Mouse (Mus musculus) embryo, embryonic 10.5 days (tissue): ENCODE measurements around the gene Ano1.

Experiments
- DNase-seq: peaks from one replicate; pipeline ENCODE4 v3.0.0-alpha.2; 2015; ENCODE audit warnings: low spot score

Ano1 gene

DNA sequence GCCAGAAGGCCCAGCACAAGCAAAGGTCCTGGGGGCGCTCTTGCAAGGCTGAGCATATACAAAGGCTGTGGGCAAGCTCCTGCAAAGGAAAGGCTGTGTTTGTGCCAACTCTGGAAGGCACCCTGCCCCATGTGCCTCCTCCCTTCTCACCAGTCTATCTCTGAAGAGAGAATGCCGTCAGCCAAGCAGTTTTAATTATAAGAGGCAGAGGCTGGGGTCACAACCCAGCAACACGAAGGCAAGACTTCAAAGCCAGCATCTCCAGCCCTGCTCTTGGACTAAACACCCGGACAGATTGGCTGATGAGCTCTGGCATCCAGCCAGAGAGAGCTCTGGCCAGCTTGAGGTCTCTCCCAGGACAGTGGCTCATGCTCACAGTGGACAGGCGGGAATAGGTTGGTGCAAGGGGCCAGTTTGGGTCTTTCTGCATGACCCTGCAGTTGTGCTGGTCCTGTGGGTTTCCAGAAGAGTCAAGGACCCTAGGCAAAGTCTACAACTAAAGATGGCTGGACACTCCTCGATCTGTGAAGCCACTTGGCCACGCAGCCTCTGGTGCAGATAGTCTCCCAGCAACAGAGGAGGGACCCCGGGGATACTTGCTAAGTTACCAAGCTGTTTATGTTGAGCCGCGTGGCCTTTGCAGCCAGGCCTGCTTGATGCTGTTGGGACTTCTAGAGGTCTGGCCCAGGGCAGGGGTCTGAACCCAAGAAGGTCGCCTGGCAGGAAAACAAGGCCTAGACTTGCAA is 12.9 kb upstream of the Ano1 start:
- no peak for DNase-seq

DNA sequence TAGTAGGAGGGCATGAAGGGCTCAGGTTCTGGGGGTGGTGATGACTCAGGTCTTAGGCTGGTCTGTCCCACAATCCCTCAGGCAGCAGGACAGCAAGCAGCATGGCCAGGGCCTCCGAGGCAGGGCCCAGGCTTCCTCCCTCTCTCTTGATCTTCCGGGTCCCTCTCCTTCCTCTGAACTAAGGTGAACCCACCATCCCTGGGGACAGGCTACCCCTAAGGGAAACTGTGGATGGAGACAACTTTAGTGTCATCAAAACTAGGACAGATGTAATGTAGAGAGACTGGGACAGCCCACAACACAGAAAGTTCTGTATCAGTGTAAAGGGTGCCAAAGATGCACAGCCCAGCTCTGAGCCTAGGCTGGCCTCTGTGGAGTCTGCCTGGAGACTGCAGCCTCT is 12.2 kb upstream of the Ano1 start:
- DNase-seq = no peak

DNA sequence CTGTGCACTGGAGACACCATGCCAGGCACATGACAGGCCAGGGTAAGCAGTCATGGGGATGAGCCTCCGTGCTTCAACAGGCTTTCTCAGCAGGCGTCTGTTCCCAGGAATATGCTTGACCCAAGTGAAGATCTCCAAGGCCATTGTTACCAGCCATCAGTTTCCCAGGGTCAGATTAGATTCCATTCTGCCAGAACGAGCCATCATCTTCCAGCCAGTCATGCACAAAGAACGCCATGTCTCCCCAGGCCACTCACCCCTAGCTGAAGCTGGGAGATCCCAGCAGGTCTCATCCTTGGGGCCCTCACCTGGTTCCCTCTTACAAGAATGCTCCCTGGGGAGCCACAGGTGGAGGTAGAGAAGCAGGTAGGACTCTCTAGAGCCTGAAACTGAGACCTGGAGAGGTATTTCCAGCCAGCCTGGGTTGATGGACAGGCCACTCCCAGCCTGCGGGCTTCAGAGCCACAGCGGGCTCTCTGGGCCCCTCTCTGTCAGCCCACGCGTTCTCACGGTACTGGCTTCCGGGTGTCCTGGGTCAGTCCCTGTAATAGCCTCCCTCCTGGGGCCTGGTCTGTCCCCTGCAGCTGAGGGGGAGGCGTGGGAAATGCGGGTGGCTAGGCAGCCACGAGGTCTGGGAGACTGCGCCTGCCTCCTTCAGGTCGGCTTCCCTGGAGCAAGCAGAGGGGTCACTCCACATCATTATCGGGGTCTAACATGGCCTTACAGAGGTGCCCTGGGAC is 10.9 kb upstream of the Ano1 start:
- DNase-seq = no peak

DNA sequence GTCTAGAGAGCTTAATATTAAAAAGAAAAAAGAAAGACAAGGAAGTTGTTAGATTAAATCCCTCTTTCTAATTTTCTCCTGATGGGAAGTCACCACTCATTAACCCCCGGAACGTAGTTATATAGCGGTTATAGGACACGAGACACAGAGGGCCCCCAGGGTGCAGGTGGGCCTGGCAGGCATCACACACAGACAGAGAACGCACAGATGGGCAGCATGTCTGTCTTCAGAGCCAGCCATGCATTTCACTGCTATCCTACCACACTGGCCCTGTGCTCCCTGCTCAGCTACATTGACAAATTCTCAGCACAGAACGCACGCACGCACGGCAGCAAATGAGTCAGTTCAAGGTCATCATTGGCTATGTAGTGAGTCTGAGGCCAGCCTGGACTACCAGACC is 8.5 kb upstream of the Ano1 start:
- no peak for DNase-seq

DNA sequence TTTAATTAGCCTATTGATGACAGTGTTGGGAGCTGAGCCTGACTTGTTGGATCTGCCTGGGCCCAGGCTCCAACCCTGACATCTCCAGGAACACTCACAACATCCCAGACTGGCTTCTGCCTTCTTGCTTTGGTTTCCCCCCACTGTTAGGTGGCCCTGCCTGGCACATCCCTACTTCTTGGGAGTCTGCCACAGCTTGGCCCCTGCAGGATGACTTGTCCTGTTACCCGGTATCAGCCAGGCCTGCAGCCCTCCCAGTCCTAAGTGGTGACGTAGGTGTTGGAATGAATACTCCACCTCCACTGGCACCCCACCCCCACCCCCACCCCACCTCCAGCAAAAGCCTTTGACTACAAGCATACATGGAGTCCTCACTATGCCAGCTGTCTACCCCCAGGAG is 7.7 kb upstream of the Ano1 start:
- DNase-seq = no peak

DNA sequence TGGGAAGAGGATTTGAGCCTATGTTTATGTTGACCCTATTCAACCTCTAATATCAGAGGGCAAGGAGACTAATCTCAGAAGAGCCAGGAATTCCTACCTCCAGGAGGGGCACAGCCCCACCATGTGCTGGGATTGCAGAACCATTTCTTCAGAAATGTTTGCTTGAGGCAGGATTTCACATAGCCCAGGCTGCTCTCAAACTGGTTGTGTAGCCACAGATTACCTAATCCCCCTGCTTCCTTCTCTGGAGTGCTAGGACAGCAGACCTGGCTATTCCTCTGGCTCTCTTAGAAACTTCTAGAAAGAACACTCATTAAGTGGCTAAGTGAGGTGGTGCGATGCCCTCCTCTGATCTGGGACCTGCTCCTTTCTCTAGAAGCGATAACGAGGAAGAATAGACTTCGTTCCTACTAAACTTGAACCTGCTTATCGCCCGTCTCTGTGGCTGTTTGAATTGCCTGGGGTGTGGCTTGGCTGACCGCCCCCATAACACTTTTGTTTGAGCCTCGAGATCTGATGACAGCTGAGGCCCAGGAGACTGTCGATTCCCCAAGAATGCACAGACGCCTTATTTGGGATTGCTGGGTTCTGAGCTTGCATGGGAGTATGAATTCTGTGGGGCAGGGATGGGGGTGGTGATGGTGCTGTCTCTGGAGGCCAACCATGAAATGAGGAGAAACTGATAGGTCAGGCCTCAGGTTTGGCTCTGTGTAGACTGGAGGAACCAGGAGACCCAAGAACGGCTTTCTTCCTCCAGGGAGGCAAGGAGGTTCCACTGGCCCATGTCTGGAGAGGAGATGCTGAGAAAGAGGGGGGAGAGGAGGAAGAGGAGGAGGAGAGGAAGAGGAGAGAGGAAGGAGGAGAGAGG is 4.0 kb upstream of the Ano1 start:
- DNase-seq = no peak

DNA sequence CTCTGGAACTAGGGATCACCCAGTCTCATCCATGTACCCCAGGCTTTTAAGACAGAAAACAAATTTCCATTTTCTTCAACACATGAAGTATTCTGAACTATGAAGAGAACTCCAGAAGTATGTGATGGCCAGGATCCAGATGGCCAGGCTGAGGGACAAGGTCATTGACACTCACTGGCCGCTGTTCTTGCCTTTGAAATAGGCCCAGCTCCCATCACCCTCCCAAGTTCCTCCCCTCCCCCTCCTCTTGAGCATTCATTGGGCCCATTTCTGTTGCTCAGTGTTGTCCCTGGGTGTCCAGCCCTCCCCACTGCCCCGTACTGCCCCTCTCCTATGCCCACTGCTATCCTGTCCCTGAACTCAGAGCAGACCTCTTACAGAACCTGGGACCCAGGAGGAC is 2.9 kb upstream of the Ano1 start:
- no peak for DNase-seq

DNA sequence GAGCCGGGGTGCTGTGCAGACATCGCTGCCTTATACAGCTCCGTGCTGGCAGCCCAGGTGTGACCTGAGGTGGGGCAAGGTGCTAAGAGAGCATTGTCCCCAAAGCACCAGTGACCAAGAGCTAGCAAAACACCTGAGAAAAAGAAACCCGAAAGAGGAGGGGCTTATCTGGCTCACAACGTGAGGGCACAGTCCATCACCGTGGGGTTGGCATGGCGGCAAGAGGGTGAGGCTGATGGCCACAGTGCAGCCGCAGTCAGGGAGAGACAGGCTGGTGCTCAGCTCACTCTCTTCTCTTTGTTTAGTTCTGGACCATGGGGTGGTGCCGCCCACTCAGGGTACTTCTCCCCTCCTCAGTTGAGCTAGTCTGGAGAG is 1.9 kb upstream of the Ano1 start:
- no peak for DNase-seq

DNA sequence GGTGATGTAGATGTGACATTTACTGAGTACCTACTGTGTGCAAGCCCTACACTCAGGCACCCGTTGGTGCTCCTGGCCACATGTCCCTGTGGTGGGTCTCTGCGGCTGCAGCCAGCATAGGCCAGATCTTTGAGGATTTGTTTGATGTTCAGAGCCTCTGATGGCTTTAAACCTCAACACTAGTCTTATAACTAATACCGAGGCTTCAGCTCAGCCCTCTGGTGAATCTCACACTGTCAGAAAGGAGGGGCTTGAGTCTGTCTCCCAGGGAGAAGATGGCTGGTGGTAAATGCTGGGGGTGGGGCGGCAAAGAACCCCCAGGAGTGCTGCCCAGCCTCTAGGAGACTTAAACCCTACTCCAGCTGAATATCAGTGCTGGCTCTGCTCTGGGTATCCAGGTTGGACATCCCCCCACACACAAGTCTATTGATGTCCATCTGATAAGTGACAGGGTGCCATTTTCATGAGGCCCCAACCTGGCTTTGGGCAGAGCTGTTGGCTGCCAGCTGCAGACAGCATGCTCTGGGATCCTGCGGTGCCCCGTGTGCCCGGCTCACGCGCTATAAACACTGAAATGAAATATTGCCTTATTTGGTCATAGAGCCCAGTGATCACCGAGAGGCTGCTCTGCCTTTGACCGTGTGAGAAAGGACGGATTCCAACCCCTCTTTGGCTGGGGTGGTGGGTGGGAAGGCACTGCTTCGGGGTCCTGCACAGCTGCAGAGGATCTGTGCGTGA is 1.3 kb upstream of the Ano1 start:
- DNase-seq = no peak

DNA sequence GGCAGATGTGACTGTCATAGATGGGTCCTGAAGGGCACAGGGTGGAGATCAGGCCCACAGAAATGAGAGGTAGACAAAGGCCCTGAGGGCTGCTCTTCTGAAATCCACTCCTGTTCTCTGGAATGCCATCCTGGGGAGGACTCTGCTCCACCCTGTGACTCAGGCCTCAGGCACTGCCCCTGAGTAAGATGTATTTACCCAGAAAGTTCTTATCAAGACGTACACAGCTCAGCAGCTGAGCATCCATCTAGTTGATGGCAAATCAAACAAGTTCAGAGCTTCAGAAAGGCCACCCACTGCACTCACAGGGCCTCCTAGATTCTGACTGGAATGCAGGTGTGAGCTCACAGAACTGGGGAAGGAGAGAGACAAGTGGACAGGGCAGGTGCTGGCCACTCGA is 4.0 kb downstream of the Ano1 start:
- no peak for DNase-seq

DNA sequence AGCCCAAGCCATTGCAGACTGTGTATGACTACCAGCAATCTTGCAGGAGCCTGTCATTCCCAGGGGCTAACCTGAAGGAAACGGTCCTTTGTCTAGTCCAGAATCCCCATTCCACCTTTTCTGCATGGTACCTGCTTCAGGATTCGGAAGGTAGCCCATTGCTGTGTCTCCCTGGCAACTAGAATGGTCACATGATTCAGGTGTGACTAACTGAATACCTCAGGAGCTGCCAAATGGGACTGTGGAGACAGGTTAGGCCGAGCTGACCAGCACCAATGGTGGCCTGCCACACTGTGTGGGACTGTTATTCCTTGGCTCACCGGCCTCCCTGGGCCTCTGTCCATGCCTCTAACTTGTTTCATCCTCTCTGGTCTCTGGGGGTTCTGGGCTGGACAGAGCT is 5.3 kb downstream of the Ano1 start:
- DNase-seq = no peak

DNA sequence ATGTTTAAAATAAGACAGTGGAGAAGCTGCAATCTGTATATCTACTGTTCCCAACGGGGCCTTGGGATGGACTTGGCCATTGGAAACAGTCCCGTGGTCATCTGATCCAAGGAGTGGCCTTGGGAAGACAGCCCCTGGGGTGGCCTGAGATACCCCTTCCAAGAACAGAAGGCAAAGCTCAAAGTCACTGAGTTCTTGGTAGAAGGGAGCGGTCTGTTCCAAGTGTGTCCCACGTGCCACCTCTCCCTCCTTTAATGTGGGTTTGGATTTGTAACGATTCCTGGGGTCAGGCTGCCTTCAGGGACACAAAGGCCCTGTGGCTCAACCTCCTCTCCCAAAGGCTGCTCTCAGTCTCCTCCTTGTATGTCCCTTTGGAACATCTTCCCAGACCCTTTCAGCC is 7.9 kb downstream of the Ano1 start:
- no peak for DNase-seq

DNA sequence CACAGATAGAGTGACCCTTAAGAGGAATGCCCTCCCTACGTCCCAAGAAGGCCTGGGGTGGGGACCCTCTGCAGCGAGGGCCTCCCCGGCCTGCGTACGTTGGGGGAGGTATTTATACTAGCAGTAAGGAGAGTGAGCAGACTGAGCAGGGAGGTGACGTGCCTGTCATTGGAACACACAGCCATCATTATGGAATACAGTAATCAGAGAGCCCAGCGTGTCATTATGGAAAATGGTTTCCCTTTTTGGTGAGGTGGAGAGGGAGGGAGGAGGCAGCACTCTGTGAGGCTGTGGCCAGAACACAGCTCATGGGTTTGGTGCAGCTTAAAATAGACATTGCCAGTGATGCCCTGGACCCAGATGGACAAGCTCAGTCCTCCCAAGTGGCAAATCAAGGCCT is 11.1 kb downstream of the Ano1 start:
- no peak for DNase-seq

DNA sequence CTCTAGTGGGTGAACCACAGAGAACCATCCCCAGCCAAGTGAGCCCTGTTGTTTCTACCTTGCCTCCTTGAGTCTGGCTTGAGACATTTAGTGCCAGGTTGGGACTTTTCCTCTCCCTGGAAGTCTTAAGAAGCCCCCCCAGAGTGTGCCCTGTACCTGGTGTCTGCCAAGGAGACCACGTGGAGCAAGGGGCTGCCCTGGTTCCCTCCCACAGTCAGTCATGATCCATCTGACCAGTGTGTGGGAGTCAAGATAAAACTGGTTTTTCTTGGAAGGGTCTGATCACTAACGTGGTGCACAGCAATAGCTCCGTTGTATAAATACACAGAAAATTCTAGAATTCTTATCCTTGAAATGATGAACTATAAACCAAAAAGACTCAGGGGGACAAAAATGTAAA is 12.0 kb downstream of the Ano1 start:
- DNase-seq = no peak

DNA sequence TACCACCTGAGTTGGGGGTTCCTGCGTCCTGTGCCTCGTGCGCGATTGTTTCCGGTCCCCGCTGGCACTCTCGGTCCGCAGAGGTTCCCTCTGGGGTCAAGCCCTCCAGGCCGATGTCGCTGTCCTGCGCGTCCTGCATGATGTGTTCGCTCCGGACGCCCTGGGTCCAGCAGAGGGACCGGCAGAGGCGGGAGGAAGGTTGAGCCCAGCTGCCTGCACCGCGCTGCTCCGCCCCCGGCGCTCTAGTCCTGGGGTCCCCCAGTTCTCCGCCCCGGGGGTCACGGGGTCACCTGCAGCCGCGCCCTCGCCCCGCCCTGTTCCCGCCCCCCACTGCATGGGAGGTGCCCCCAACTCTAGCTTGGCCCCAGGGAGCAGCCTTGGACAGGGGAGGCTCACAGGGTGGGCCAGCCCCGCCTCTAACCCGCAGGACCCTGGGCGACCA is 13.4 kb downstream of the Ano1 start:
- DNase-seq = peak; percentile 51

DNA sequence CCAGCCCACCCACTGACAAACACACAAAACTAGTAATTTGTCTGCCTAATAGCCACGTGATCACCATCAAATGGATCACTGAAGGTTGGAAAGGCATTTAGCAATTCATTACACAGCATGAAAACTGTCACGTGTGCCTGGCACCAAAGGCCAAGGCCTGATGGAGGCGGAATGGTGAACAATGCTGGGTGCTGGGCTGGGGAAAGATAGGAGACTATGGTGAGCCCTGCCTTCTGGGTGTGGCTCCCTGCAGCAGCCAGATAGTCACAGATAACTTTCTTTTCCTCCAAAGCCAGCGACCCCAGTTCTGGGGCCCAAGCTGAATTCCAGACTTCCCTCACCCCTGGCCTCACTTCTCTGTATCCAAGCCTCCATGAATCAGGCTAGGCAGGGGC is 19.9 kb downstream of the Ano1 start:
- DNase-seq = no peak

DNA sequence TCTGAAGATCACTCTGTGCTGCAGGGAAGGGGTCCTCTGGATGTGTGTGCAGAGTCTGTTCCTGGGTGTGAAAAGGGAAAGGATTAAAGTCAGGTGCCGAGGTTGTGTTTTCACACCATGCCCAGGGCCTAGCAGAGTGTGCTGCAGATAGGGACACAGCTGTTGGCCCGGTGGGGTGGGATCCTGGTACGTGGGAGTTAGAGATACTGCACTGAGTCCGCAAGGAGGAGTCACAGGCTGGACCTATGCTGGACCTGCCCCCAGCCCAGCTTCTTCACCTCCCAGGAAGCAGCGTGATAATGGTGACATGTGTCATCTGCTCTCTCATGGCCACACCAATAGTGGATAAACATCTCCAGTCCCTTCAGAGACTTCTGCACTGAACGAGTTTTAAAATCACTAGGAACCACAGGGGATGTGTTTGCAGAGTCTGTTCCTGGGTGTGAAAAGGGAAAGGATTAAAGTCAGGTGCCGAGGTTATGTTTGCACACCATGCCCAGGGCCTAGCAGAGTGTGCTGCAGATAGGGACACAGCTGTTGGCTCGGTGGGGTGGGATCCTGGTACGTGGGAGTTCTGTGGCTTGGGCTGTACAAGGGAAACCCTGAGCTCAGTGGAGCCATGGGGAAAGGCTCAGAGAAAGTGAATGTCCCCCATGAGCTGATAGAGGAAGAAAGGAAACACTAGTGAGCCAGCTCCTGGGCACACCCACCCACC is 20.4 kb downstream of the Ano1 start:
- no peak for DNase-seq

DNA sequence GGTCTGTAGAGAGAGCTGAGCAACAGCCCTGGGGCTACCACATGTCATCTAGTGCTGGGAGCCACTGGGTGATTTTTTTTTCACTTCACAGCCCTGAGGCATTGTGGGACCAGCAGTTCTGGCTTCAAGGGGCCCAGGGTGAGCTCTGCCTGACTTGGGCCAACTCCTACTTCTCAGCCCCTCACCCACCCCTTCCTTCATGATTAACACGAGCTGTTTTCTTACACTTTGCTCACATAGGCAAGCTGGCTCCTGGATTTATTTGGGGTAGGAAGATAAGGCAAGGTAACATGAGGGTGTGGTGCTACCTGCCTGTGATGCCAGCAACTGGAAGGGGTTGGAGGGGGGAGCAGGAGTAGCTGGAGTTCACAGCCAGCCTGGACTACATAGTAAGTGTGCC is 27.5 kb downstream of the Ano1 start:
- DNase-seq = no peak

DNA sequence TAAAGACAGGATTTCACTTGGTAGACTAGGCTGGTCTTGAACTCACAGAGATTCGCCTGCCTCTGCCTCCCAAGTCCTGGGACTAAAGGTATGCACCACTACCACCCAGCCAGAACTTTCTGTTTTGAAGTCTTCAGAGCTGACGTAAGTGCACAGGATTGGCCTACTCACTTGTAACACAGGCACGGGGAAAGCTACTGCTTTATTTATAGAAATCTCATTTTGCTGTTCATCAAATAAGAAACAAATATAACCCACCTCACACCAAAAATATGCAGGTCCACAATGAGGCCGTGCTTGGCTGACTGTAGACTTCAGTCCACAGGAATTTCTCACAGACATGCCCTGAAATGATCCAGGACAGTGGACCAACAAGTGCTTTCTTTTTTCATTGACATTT is 31.8 kb downstream of the Ano1 start:
- DNase-seq = no peak

DNA sequence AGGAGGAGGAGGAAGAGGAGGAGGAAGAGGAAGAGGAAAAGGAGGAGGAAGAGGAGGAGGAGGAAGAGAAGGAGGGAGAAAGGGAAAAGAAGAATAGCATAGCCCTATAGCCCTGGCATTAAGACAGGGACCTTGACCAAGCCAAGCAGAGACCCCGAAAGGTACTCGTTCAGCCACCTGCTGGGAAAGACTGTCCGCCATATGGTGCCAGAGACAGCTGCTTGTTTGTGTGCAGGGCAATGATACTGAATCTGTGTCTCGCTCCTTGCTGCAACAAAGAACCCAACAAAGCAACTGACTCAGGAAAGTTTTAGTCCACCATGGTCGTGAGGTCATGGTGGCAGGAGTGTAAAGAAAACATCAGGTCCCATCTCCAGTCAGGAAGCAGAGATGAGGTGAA is 34.0 kb downstream of the Ano1 start:
- no peak for DNase-seq

DNA sequence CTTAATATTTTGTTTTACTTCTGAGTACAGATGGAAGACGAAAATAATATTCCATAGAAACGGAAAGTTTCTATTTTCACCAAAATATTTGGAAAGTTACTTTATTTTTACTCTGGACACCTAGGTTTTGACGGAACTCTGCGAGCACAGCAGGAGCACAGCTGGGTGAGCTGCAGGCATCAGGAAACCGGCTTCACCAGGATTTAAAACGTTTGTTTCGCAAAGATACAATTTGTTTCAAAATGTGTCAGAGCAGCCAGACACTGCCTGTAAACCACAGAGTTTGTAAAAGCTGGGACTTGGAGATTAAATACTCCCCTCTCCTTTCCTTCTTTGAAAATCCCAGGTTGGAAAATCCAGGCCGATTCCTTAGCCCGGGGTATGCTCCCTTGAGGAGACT is 53.9 kb downstream of the Ano1 start:
- no peak for DNase-seq
